Mouse (Mus musculus): ENCODE results near the gene Higd1b. TPM values are rescaled to one million over a fixed set of nuclear protein-coding genes. Genes with fewer than 3 reads are reported as not detected.

The Higd1b gene
- polyA plus RNA-seq, 1 experiment from 2014 or later: 14.5 TPM

DNA sequence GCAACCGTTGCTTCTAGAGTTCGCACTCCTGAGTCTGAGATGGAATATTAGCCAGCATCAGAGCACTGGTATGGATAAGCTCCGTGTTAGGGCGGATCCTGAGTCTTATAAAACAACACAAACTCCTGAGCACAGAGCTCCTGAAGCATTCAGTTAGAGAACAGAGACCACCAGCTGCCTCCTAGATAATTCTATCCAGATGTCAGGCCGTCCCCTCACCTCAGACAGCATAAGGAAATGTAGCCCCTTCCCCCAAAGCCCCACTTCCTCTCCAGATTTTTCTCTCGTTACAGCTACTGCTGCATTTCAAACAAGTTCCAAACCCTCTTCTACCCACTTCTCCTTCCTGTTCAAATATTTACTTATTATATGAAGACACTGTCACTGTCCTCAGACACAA is 20.3 kb downstream of the Higd1b start:
- H3K36me3 ChIP-seq (ENCODE audit: control insufficient read depth, insufficient read depth): peaks cover 37% of the 10 kb centered on the region
- H3K9ac ChIP-seq (replicated peaks; ENCODE audit: low read depth, low read length): no peak overlapping the region
- H3K4me3 ChIP-seq (replicated peaks; ENCODE audit: low read length): no peak overlapping the region
- no peaks in the 10 kb centered on the region for H3K27me3 ChIP-seq (replicated peaks; ENCODE audit: control insufficient read depth, insufficient read depth, low read length)
- ATAC-seq: no peak
- WGBS: 88% methylated on average over 6 of the region's 6 CpGs
- H3K4me1 ChIP-seq (replicated peaks; ENCODE audit: control insufficient read depth, insufficient read depth, low read length): no peaks in the 10 kb centered on the region
- no peaks in the 10 kb centered on the region for H3K9me3 ChIP-seq (ENCODE audit: control insufficient read depth, low read length)
- H3K4me2 ChIP-seq (ENCODE audit: low read length): no peak overlapping the region
- no peak overlapping the region for H3K27ac ChIP-seq (ENCODE audit: low read length)

DNA sequence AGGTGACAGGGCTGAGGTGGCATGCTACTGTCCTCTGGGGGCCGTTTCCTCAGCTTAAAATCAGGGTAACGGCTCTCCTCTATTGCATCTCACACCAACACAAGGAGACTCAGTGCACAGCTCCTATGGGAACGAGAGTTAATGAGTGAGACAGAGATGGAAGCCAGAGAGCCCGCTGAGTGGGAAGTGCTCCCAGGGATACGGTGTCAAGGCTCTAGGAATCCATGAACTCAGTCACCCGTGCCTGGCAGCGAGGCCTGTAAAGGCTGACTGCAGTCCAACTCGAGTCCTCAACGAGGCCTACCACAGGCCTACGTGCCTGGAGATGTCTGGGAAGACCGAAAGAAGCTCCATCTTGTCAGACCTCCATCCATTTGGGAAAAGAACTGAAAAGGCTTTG is 23.3 kb downstream of the Higd1b start:
- Histone ChIP-seq H3K27ac (ENCODE audit: low read length) (no peak overlapping the region), H3K36me3 (ENCODE audit: control insufficient read depth, insufficient read depth) (peaks cover 43% of the 10 kb centered on the region), H3K4me3 (replicated peaks; ENCODE audit: low read length) (no peak overlapping the region), H3K27me3 (replicated peaks; ENCODE audit: control insufficient read depth, insufficient read depth, low read length) (no peaks in the 10 kb centered on the region), H3K9ac (replicated peaks; ENCODE audit: low read depth, low read length) (no peak overlapping the region), H3K9me3 (ENCODE audit: control insufficient read depth, low read length) (no peaks in the 10 kb centered on the region), H3K4me1 (replicated peaks; ENCODE audit: control insufficient read depth, insufficient read depth, low read length) (no peaks in the 10 kb centered on the region), H3K4me2 (ENCODE audit: low read length) (no peak overlapping the region)
- ATAC-seq: no peak
- WGBS: 86% methylated on average over 11 of the region's 11 CpGs

DNA sequence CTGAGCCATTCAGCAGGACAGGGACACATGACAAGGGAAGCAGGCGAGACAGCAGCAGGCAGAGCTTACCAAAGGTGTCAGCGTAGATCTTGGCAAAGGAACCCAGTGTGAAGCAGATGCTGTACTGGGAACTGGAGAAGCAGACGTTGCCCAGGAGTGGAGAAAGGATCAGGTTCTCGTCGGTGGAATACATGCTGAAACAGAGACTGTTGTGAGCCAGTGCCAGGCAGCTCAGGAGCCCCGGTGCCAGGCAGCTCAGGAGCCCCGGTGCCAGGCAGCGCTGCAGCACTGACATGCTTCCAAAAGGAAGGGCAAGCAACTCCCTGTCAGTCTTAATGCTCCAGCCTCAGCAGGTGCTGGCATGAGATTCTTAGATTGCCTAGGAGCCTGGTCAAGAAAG is 24.3 kb downstream of the Higd1b start:
- Histone ChIP-seq H3K4me2 (ENCODE audit: low read length) (no peak overlapping the region), H3K9ac (replicated peaks; ENCODE audit: low read depth, low read length) (no peak overlapping the region), H3K9me3 (ENCODE audit: control insufficient read depth, low read length) (no peaks in the 10 kb centered on the region), H3K27ac (ENCODE audit: low read length) (peak overlapping the region; percentile 42), H3K36me3 (ENCODE audit: control insufficient read depth, insufficient read depth) (peaks cover 40% of the 10 kb centered on the region), H3K4me3 (replicated peaks; ENCODE audit: low read length) (no peak overlapping the region), H3K4me1 (replicated peaks; ENCODE audit: control insufficient read depth, insufficient read depth, low read length) (no peaks in the 10 kb centered on the region), H3K27me3 (replicated peaks; ENCODE audit: control insufficient read depth, insufficient read depth, low read length) (no peaks in the 10 kb centered on the region)
- peak; percentile 28; the same call in 1 of the 2 replicates for ATAC-seq
- 66% methylated on average over 8 of the region's 8 CpGs for WGBS

DNA sequence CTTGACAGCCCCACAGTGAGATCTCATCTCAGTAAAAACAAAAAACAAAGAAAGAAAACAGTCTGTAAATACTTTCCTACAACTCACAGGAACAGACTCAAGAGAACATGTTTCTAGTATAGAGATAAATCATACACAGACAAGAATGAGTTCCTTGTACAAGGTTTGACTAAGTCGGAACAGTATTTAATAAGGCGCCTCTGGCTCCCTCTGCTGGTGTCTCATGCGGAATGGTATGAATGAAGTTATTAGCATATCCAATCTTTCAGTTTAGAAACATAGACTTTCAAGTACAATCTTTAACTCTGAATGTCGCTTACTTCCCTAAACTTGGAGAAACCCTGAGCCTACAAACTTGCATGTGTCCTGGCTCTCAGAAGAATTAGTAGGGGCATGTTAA is 28.6 kb downstream of the Higd1b start:
- ATAC-seq: peak; percentile 64; the same call in 1 of the 2 replicates
- Histone ChIP-seq H3K9me3 (ENCODE audit: control insufficient read depth, low read length) (no peaks in the 10 kb centered on the region), H3K4me3 (replicated peaks; ENCODE audit: low read length) (no peak overlapping the region), H3K4me2 (ENCODE audit: low read length) (no peak overlapping the region), H3K4me1 (replicated peaks; ENCODE audit: control insufficient read depth, insufficient read depth, low read length) (no peaks in the 10 kb centered on the region), H3K9ac (replicated peaks; ENCODE audit: low read depth, low read length) (no peak overlapping the region), H3K27me3 (replicated peaks; ENCODE audit: control insufficient read depth, insufficient read depth, low read length) (no peaks in the 10 kb centered on the region), H3K36me3 (ENCODE audit: control insufficient read depth, insufficient read depth) (peaks cover 34% of the 10 kb centered on the region), H3K27ac (ENCODE audit: low read length) (no peak overlapping the region)
- WGBS: 32% methylated on average over 4 of the region's 4 CpGs

DNA sequence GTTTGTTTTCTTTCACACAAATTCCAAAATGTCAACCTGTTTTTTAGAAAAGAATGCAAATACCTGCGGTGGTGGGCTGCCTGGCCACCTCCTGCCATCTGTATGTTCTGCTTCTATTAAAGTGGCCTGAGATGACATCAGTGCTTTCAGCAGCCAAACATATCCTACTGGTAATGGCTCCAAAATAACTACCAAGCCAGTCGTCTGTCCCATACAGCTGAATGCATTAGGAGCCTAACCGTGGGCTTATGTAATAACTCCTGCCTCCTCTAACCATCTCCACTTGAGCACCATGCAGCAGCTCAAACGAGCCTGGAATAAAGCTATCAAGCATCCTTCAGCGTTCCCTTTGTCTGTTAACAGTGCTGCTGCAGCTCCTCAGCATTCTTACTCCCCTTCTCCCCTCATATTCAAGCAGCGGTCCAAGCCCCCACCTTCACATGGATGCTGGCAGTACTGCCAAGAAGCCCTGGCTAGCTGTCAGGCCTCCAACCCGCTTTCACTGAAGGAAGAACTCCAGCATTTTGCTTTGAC is 39.2 kb downstream of the Higd1b start:
- Histone ChIP-seq H3K36me3 (ENCODE audit: control insufficient read depth, insufficient read depth) (peaks cover 18% of the 10 kb centered on the region), H3K9me3 (ENCODE audit: control insufficient read depth, low read length) (no peaks in the 10 kb centered on the region), H3K9ac (replicated peaks; ENCODE audit: low read depth, low read length) (no peak overlapping the region), H3K4me1 (replicated peaks; ENCODE audit: control insufficient read depth, insufficient read depth, low read length) (peaks cover 11% of the 10 kb centered on the region), H3K27ac (ENCODE audit: low read length) (no peak overlapping the region), H3K27me3 (replicated peaks; ENCODE audit: control insufficient read depth, insufficient read depth, low read length) (no peaks in the 10 kb centered on the region), H3K4me2 (ENCODE audit: low read length) (no peak overlapping the region), H3K4me3 (replicated peaks; ENCODE audit: low read length) (no peak overlapping the region)
- WGBS: 65% methylated on average over 7 of the region's 7 CpGs
- ATAC-seq: no peak

DNA sequence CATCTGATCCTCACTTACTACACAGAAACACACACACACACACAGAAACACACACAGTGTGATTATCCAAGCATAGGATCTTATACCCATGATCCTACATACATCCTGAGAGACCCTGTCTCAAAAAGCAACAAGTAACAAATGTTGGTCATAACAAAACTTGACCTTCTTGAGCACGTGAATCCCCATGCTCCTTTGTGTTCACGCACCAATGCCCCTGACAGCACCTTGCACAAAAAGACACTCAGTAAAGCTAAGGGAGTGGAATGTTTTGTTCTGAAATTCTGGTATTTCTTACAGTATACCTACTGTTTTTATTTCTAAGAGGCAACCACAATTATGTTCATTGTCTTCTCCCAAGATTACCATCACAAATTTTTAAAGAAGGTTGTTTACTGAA is 43.9 kb downstream of the Higd1b start:
- WGBS: 53% methylated on average over 2 of the region's 2 CpGs
- Histone ChIP-seq H3K27ac (ENCODE audit: low read length) (no peak overlapping the region), H3K4me3 (replicated peaks; ENCODE audit: low read length) (no peak overlapping the region), H3K9ac (replicated peaks; ENCODE audit: low read depth, low read length) (no peak overlapping the region; the same call in 1 of the 2 replicates), H3K36me3 (ENCODE audit: control insufficient read depth, insufficient read depth) (peaks cover 16% of the 10 kb centered on the region), H3K27me3 (replicated peaks; ENCODE audit: control insufficient read depth, insufficient read depth, low read length) (no peaks in the 10 kb centered on the region), H3K9me3 (ENCODE audit: control insufficient read depth, low read length) (no peaks in the 10 kb centered on the region), H3K4me2 (ENCODE audit: low read length) (peak overlapping the region; percentile 65), H3K4me1 (replicated peaks; ENCODE audit: control insufficient read depth, insufficient read depth, low read length) (peaks cover 19% of the 10 kb centered on the region)
- no peak for ATAC-seq

DNA sequence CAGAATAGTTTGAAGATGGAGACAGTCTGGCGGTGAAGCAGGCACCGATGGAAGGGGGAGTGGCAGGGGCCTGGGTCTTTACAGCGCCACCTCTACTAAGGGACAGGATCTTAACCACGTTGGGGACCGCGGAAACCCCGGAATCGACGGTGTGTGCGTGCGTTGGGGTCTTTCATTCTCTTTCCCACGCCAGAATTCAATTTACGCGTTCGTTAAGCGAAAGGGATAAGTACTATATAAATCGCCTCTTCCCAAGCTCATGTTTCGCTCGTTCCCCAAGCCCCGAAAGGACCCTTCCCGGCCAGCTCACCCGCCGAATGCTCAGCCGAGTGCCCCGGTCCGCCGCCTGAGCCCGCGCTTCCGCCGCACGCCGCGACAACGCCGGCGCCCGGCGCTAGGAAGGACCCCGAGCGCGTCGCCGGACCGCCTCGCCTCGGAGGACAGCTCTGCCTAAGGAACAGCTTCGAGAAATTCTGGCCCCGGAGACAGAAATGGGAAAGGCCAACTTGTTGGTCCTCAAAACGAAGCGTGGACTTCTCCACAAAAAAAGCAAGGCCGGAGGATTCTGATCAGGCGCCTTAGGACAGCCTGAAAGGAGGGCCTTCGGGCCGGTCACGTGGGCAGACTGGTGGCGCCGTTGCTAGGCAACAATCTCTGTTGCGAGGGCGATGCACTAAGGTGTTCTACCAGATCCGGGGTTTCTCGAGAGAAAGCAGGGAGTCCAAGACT is 45.1 kb downstream of the Higd1b start, which contains the start of the genes Eftud2 and Ccdc103:
Gene Eftud2 (minus strand): TSS at position 401 of the 729 bp plus-strand sequence.
Gene Ccdc103 (plus strand): TSS at position 620 of the 729 bp plus-strand sequence.
- no peaks in the 10 kb centered on the region for H3K9me3 ChIP-seq (ENCODE audit: control insufficient read depth, low read length)
- ATAC-seq: peak; percentile 95
- H3K36me3 ChIP-seq (ENCODE audit: control insufficient read depth, insufficient read depth): peaks cover 12% of the 10 kb centered on the region
- H3K27me3 ChIP-seq (replicated peaks; ENCODE audit: control insufficient read depth, insufficient read depth, low read length): no peaks in the 10 kb centered on the region
- peak within 1 kb of the TSS; percentile 89 for H3K27ac ChIP-seq (ENCODE audit: low read length)
- peak within 1 kb of the TSS; percentile 65 for H3K4me2 ChIP-seq (ENCODE audit: low read length)
- H3K4me3 ChIP-seq (replicated peaks; ENCODE audit: low read length): peak within 1 kb of the TSS; percentile 59
- under 1% methylated on average over 62 of the region's 62 CpGs for WGBS
- H3K4me1 ChIP-seq (replicated peaks; ENCODE audit: control insufficient read depth, insufficient read depth, low read length): peaks cover 19% of the 10 kb centered on the region
- peak within 1 kb of the TSS; percentile 69 for H3K9ac ChIP-seq (replicated peaks; ENCODE audit: low read depth, low read length)

DNA sequence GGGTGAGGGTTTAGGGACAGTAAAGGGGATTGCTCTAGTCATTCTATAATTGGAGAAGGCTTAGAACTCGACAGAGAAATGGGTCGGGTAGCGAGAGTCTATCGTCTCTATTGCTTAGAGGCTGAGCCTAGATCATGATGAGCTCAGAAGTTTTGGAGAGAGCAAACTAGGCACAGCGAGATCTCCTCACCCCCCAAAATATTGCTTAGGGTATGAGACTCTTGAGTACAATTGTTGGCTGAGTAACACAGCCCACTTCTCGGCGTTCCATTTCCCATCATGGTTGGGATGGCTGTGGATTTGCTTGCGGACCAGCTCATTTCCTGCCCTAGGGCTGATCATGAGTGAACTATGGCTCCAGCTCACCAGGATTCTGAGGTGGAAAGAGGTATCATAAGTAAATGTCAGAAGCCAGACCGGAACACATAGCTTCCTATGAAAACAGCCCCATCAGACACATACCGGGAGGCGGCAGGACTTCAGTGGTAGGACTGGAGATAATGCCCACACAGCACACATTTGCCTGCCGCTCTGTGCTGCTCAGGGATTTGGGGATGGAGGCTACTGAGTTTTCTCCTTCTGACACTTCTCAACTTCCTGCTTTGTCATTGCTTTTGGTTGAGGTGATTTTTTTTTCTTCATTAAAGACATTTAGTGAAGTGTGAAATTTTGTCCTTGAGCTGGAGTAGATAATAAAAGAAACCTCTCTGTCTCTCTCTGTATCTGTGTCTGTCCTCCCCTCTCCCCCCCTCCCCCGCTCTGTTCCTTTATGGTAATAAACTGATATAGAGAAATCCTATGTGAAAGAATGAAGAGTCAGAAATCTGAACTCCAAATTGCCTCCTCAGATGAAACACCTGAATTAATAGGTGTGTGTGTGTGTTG is 45.9 kb downstream of the Higd1b start:
- H3K36me3 ChIP-seq (ENCODE audit: control insufficient read depth, insufficient read depth): peaks cover 7% of the 10 kb centered on the region

More for the DNA sequence above, 45.9 kb downstream of the Higd1b start:
- H3K4me1 ChIP-seq (replicated peaks; ENCODE audit: control insufficient read depth, insufficient read depth, low read length): peaks cover 19% of the 10 kb centered on the region
- no peaks in the 10 kb centered on the region for H3K9me3 ChIP-seq (ENCODE audit: control insufficient read depth, low read length)
- peak; percentile 1; the same call in 1 of the 2 replicates for ATAC-seq
- H3K9ac ChIP-seq (replicated peaks; ENCODE audit: low read depth, low read length): peak overlapping the region; percentile 69
- peak overlapping the region; percentile 65 for H3K4me2 ChIP-seq (ENCODE audit: low read length)
- WGBS: 16% methylated on average over 13 of the region's 13 CpGs
- H3K4me3 ChIP-seq (replicated peaks; ENCODE audit: low read length): peak overlapping the region; percentile 59
- peak overlapping the region; percentile 89 for H3K27ac ChIP-seq (ENCODE audit: low read length)
- H3K27me3 ChIP-seq (replicated peaks; ENCODE audit: control insufficient read depth, insufficient read depth, low read length): no peaks in the 10 kb centered on the region

Measured in forebrain, embryonic 16.5 days (tissue).